Mouse (Mus musculus) central nervous system, embryonic 18 days (tissue): ENCODE data around the gene Isg15. TPM values are rescaled to one million over a fixed set of nuclear protein-coding genes. Genes with fewer than 3 reads are reported as not detected.

Source experiments
- polyA plus RNA-seq: library from polyadenylated mRNA; depleted of rRNA; stranded (reverse); fragments of >200 nt; gene quantifications from 2 replicates; pipeline ENCODE4 v1.2.3, GENCODE M21; 2012; rRNA removed

The Isg15 gene
- 7.0 and 10.5 TPM in 2 replicates for polyA plus RNA-seq

GRCm38 (mm10) chr4:156200623-156201475, at the start of gene Isg15:
TSS of gene Isg15 (minus strand) at chr4:156200818.

GRCm38 (mm10) chr4:156235808-156236533, 35.4 kb upstream of the Isg15 start, which contains the start of gene Noc2l:
TSS of gene Noc2l (plus strand) at chr4:156236010.

GRCm38 (mm10) chr4:156234701-156235213, 34.1 kb upstream of the Isg15 start, which contains the start of gene Plekhn1:
TSS of gene Plekhn1 (minus strand) at chr4:156234857.

GRCm38 (mm10) chr4:156215649-156216048, 15.0 kb upstream of the Isg15 start, which contains the start of gene Perm1:
TSS of gene Perm1 (plus strand) at chr4:156215868.

GRCm38 (mm10) chr4:156203001-156203412, 2.4 kb upstream of the Isg15 start, which contains the start of gene AW011738:
TSS of gene AW011738 (plus strand) at chr4:156203304.

GRCm38 (mm10) chr4:156197131-156197828, 3.3 kb downstream of the Isg15 start, which contains the start of gene Agrn:
TSS of gene Agrn (minus strand) at chr4:156197488.

Other genes starting within 250 kb of the Isg15 start
- 7.5 and 10.5 TPM in 2 replicates for gene C1qtnf12, start 238.5 kb downstream of the Isg15 start, polyA plus RNA-seq
- 21.2 and 21.6 TPM in 2 replicates for gene B3galt6, start 208.2 kb downstream of the Isg15 start, polyA plus RNA-seq
- gene Sdf4, start 207.9 kb downstream of the Isg15 start, polyA plus RNA-seq = 45.4 and 46.3 TPM in 2 replicates
- 2.2 and 2.8 TPM in 2 replicates for gene Tnfrsf4, start 187.0 kb downstream of the Isg15 start, polyA plus RNA-seq
- gene Tnfrsf18, start 174.7 kb downstream of the Isg15 start, polyA plus RNA-seq = 0.09 and 0.19 TPM in 2 replicates
- gene Ttll10, start 141.4 kb downstream of the Isg15 start, polyA plus RNA-seq = 0.07 and 0.16 TPM in 2 replicates
- gene 9430015G10Rik, start 90.8 kb downstream of the Isg15 start, polyA plus RNA-seq = 58.5 and 59.2 TPM in 2 replicates
- gene Rnf223, start 70.3 kb downstream of the Isg15 start, polyA plus RNA-seq = 1.7 and 1.8 TPM in 2 replicates
- 344 and 369 TPM in 2 replicates for gene Agrn, start 3.3 kb downstream of the Isg15 start, polyA plus RNA-seq
- gene AW011738, start 2.5 kb upstream of the Isg15 start, polyA plus RNA-seq = 2.9 and 3.3 TPM in 2 replicates
- 1.1 and 1.4 TPM in 2 replicates for gene Perm1, start 15.1 kb upstream of the Isg15 start, polyA plus RNA-seq
- gene Plekhn1, start 34.0 kb upstream of the Isg15 start, polyA plus RNA-seq = 88.6 and 93.7 TPM in 2 replicates
- gene Noc2l, start 35.2 kb upstream of the Isg15 start, polyA plus RNA-seq = 110 and 113 TPM in 2 replicates
- 5.5 and 5.7 TPM in 2 replicates for gene Samd11, start 54.8 kb upstream of the Isg15 start, polyA plus RNA-seq
- not detected in 2 replicates for gene Vmn2r-ps159, start 130.3 kb upstream of the Isg15 start, polyA plus RNA-seq